Mouse (Mus musculus) adrenal gland, postnatal 4 days (tissue): ENCODE results near the gene D5Ertd579e. TPM values are rescaled to one million over a fixed set of nuclear protein-coding genes. Genes with fewer than 3 reads are reported as not detected.
"Not testable (repeated sequence)": the region's sequence is repeated elsewhere in the genome, so short reads cannot be mapped to it uniquely, and the experiment has no call there.

Experiments used
- DNase-seq, 2 experiments: peaks; one replicate each; pipeline ENCODE4 v3.0.0; 2021 to 2022; ENCODE audit warnings: low spot score in 2 of 2, mixed read lengths in 2 of 2
- total RNA-seq, 2 experiments: library from RNA; stranded (reverse); gene quantifications; 2 replicates each; pipeline ENCODE4 v1.2.3; 2021

D5Ertd579e gene
- total RNA-seq, 2 experiments from 2014 or later = 55.2 to 62.3 TPM

DNA sequence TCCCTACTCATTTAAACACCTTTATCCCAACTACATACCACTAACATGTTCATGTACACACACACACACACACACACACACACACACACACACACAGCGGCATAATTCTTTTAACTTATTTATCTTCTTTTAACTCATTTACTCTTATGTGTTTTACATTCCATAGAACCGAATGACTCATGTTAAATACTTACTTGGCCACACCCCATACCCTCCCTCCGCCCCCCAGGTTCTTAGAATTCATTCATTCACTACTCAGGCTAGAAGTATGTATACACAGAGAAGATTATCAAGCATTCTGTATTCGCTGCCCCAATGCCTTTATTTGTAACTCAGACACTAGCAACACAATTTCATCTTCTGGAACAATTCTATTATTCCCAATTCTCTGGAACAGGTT is 10.7 kb downstream of the D5Ertd579e start:
- DNase-seq = no peak

DNA sequence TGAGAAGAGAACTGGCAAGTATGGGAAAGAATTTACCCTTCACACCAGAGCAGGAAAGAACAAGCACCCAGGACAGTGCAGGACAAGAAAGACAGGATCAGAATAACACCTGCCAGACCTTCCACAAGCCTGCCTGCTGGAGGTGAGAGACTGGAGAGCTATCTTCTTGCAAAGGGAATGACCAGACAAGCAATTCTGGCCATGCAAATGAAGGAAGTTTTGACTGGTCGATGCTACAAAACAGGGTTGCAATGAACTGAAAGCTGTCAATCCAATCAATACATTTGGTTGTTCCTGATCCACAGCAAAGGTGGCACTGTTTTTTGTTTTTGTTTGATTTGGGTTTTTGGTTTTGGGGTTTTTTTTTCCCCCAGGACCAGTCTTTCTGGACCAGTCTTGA is 12.2 kb downstream of the D5Ertd579e start:
- no peak for DNase-seq

DNA sequence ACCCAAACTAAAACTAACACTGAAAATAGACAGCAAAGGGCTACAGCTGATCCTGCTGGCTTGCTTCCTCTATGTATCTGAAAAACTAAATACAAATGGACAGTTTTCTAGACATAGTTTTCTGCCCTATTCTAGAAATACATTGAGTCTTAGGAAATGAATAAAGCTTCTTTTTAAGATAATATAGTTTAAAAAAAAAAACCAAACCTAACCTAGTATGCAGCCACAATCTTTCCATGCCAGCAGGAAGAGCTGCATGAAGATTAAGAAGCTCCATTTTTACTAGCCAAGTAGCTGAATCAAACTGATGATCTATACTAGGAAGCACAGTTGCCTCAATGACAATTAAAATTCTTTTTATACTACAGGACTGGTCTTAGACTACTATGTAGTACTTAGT is 14.6 kb downstream of the D5Ertd579e start:
- no peak for DNase-seq

DNA sequence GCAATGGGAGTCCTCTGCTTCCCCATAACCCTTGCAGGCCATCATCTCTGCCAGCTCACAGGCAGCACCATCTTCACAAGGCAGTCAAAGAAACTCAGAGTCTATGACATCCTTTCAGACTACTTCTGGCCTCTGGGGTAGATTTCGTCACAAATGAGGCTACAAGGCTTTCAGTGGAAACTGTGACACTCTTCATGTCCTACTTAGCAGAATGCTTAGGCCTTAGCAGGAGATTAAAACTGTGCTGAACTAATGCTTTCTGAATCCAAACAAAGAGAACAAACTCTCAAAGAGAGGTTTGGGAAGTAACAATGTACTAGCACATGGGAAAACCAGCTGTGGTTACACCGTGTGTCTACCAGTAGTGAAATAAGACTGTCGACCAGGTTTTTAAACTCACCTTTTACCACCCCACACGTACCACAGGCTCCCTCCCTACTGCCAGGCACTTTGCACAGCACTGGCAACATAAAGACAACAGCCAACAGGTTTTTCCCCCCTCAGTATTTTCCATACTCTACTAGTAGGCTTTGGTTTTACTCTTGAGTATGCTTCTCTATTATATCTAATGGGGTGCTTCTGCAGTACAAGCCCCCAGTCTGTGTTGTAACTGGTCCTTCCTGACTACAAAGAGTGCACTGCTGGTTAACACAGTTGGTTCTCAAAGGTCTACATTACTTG is 15.8 kb downstream of the D5Ertd579e start:
- DNase-seq = no peak

DNA sequence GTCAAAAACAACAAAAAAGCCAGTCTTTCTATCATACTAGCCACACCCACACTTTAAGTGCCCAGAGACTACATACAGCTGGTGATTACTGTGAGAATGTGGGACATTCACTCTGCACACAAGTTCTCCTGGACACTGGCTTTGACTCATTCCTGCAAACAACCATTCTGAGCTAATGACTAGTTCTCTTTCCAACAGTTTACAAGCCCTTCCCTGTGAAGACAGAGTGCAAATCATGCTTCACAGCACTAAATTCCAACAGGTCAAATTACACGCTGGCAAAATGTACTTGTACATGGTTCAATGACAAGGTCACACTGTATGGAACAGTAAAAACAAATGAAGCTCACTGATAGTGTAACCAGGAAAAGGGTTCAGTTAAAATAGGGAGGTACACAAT is 17.0 kb downstream of the D5Ertd579e start:
- no peak for DNase-seq

DNA sequence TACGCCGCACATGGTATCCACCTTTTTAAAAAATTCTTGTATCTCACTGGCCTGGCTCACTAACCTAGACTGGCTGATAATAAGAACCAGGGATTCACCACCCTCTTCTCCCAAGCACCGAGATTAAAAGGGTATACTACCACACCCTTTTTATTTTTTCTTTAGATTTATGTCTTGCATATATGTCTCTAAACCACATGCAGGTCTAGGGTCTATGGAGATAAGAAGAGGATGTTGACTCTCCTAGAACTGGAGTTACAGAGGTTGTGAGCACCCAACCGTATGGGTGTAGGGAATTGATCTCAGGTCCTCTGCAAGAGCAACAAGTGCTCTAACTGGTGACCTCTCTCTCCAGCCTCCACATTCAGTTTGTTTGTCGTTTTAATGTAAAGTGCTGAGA is 17.9 kb downstream of the D5Ertd579e start:
- DNase-seq = no peak

DNA sequence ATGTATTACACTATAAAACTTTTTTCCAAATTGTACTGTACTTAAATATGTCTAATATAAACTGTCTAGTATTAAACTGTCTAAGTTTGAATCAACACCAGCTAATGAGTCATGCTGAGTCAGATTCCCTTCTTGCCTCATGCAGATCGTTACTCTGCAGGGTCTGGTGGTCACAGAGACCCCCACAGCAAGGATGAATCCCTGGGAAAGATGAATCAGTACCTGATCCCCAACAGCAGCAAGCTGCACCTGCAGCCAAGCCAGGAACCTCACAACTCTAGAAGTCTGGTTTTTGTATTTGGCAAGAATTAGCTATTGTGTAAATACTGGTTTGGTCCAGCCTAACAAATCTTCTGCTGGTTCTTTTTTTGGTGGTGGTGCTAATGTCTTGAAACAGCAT is 20.4 kb downstream of the D5Ertd579e start:
- DNase-seq = no peak

DNA sequence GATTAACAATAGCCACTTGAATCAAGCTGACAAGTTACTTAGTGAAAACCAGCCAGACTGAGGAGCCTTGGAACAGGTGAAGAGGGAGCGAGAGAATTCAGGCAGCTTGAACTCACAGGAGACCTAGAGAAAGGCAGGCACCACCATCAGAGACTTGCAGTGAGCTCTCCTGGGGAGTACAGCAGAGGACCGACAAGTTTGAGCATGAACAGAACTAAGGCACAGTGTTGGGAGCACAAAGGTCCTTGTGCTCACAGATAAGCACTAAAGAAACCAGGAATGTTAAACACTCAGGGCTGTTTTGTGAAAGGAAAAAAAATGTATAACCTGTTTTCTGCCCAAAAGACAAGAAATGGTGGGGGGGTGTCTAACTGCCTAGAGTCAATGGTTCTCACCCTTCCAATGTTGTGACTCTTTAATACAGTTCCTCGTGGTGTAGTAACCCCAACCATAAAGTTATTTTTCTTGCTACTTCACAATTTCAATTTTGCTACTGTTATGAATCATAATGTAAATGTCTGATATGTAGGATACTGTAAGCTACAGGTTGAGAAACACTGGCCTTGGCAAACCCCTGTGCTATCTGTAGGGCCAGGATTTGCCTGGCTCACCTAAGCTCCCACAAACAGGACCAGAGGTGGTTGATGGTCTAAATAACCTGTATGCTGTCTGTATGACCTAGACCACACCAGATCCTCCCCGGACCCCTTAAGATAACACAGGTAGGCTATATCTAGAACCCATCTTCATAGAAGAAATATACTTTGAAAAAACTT is 21.0 kb downstream of the D5Ertd579e start:
- DNase-seq = no peak

DNA sequence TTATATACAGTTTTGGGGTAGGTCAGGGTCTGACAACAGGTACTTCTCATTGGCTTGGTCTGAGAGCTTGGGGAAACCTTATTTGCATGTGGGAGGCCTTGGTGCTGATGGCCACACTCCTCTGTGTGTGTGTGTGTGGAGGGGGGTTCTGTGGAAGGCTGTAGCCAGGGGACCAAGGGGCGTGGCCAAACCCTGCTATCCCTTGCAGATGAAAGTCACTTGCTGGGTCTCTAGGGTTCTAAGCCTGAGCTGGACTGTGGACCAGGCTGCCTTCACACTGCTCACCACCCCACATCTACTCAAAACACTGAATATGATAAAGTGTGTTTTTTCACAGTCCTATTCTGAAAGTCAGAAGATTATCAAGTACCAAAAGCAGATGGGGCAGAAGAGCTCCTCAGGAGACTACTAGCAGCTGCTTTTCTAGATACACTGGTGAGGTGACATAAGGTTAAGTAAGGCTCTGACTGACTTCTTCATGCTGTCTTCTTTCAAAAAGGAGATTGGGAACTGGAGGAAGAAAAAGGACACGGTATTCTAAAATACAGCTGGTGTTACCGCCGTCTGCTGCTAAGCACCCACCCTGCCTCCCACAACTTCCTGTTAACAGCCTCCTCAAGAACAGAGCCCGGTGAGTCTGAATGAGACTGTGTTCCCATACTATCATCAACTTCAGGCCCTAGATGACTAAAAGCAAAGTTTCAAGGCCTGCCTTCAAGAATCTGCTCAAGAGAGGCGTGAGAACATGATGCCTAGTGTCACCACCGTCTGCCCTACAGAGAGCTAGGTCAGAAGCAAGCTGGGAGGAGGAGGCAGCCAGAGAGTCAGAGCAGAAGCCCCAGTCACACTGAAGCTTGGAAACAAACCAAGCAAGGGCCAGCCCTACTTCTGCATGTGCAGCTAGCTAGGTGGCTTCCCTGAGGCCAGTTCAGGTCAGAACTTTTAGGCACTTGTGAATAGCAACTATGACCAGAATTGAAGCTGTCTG is 26.5 kb downstream of the D5Ertd579e start:
- DNase-seq = no peak

DNA sequence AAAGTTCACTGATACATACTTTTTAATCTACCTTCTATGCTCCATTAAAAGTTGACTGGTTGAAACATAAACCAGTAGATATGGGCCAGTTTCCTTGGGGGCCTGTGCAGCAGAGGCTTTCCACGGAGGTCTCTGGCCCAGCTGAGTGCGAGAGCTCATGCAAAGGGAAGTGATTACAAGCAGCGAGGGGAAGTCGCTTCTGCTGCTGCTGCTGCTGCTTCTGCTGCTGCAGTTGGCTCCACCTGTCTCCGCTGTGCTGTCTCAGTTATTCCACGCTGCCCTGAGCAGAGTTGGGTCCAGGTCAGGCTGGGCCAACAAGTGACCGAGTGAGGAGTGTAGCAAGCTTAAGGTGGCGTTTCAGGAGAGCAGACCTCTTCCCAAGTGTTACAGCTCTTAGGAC is 27.3 kb downstream of the D5Ertd579e start:
- no peak for DNase-seq

DNA sequence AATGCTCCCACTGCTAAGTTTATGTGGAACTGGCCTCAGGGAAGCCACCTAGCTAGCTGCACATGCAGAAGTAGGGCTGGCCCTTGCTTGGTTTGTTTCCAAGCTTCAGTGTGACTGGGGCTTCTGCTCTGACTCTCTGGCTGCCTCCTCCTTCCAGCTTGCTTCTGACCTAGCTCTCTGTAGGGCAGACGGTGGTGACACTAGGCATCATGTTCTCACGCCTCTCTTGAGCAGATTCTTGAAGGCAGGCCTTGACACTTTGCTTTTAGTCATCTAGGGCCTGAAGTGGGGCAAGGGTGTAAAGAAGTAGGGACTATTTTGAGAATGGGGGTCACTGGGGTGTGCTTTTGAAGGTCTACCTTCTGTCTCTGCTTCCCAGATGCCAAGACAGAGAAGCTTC is 27.8 kb downstream of the D5Ertd579e start:
- not testable (repeated sequence) for DNase-seq

DNA sequence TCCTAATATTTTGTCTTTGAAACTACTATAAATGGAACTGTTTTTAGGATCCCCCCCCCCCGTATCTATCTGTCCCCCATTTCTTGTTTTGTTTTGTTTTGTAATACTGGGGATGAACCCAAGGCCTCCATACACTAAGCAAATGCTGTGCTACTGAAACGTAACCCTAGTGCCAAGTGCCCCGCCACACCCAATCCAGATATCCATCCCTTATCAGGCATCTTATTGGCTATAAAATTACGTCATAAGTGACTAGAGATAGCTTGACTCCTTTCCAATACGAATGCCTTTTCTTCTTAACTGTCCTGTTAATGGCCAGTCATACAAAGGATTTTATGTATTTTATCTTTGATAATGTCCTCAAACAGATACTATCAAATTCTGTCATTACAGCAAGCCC is 28.7 kb downstream of the D5Ertd579e start:
- no peak for DNase-seq

DNA sequence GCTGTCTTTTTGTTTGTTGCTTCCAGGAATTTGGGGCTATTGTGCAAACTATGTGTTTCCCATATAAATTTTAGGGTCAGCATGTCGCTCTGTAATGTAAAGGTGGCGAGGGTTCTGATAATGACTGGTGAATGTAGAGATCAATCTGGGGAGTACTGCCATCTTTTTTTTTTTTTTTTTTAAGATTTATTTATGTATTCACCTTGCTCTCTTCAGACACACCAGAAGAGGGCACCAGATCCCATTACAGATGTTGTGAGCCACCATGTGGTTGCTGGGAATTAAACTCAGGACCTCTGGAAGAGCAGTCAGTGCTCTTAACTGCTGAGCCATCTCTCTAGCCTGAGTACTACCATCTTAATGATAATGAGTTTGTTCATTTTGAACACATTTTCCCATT is 29.1 kb downstream of the D5Ertd579e start:
- not testable (repeated sequence) for DNase-seq

DNA sequence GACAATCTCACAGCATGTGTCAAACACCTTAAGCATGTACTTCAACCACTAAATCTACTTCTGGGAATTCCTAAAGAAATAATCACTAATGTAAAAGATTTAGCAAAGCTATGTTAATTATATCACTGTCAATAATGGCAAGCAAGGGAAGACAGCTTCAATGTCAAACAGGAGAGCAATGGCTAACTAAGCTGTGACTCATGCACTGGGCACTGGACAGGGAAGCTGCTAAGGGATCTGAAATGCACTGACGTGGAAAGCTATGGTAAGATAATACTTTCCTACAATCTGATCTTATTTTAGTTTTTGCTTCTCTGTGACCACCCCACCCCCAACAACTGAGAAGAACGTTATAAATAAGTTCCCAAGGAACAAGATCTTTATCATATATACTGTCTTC is 32.5 kb downstream of the D5Ertd579e start:
- DNase-seq = no peak

DNA sequence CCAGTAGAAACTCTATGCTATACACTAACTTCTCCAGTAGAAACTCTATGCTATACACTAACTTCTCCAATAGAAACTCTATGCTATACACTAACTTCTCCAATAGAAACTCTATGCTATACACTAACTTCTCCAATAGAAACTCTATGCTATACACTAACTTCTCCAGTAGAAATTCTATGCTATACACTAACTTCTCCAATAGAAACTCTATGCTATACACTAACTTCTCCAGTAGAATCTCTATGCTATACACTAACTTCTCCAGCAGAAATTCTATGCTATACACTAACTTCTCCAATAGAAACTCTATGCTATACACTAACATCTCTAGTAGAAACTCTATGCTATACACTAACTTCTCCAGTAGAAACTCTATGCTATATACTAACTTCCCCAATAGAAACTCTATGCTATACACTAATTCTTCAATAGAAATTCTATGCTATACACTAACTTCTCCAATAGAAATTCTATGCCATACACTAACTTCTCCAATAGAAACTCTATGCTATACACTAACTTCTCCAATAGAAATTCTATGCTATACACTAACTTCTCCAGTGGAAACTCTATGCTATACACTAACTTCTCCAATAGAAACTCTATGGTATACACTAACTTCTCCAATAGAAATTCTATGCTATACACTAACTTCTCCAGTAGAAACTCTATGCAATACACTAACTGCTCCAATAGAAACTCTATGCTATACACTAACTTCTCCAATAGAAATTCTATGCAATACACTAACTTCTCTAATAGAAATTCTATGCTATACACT is 34.7 kb downstream of the D5Ertd579e start:
- not testable (repeated sequence) for DNase-seq

DNA sequence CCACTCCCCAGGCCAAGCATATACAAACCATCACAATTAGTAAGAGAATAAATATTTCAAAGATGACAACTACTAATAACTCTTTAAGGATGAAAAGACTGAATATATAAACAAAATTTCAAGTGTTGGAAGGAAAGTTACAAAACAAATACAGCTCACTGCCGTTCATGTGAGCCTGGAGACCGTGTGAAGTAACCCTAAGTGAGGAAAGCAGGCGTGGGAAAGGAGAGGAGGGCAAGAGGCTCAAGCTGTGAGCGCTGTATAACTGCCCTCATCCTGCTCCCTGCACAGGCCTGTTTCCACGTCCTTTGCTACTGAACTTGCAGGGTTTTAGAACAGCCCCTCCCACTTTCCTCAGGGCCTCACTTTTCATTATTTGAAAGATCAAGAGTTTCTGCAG is 70.2 kb downstream of the D5Ertd579e start:
- no peak for DNase-seq

DNA sequence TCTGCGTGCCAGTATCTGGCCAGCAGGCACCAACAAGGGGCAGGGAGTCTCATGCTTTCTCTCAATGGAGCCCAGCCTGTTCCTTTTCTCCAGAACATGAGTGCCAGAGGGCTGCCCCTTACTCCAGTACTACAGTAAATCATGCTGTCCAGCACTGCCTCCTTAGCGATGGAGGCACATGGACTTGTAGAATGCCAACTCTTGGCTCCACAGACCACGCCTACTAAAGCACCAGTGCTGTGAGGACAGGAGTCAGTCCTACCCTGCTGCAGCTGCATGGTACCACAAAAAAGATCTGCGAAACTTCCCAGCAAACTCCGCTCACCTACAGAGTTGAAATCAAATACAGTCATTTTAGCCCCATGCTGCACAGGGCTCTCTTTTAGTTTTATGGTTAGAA is 72.2 kb downstream of the D5Ertd579e start:
- no peak for DNase-seq

DNA sequence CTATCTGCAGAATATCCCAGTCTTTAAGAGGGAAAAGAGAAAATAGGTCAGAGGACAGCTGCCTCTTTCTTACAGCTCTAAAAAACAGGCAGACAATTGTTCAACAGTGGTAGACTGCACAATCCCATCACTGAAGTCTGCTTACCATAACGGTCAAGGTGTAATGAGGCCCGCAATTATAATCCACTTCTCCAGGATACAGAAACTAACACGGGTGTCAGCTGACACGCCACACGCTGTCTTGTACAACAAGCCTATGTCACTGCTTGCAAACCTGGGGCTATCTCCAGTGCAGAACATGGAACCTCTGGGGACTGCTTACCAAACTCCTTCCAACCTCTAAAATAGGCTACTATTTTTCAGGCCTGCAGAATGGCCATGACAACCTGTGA is 74.8 kb downstream of the D5Ertd579e start:
- no peak for DNase-seq

DNA sequence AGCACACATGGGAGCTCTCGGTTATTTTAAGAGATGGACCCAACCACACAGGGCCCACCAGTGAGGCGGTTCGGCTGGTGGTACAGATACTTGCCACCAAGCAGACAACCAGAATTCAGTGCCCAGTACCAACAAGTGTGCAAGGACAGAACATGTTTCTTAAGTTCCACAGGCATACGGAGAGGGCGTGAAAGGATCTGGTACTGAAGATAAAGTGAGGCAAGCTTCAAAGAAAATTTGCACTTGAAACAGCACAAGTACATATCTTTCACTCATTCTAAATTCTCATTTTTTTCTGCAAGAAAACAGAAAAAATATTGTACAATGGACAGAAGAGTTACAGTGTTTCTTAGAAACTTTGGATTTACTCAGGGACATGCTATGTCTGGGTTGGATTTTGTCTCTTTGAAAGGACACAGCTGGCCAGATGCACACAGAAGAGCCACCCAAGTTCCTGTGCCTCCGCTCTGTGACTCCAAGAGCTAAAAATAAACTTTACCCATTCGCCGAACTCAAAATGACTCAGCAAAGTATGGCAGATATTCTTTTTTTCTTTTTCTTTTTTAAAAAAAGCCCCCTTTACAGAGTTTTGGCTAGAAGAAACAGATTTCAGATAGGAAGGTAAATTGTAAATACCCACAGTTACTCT is 75.3 kb downstream of the D5Ertd579e start:
- DNase-seq = no peak

DNA sequence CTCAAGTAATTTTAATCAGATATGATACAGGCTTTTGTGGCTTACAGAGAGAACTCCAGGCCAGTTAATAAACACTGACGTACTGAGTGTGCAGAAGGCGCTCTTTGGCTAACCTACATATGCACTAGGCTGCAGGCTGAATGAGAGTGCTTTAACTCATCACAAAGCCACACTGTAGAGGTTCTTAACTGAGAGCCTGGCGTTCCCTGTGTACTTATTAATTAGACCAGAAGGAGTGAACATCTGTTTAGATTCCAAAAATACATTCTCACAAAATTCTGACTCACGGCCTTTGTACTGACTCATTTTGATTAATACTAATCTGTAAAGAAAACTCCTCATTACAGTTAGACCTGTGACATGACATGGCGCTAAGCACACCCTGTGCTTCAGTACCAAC is 76.9 kb downstream of the D5Ertd579e start:
- no peak for DNase-seq
